Mouse (Mus musculus): ENCODE measurements around the gene Ehd1. TPM values are rescaled to one million over a fixed set of nuclear protein-coding genes. Genes with fewer than 3 reads are reported as not detected.

Gene Ehd1
- polyA plus RNA-seq, 1 experiment from 2014 or later, result 72.6 TPM

DNA sequence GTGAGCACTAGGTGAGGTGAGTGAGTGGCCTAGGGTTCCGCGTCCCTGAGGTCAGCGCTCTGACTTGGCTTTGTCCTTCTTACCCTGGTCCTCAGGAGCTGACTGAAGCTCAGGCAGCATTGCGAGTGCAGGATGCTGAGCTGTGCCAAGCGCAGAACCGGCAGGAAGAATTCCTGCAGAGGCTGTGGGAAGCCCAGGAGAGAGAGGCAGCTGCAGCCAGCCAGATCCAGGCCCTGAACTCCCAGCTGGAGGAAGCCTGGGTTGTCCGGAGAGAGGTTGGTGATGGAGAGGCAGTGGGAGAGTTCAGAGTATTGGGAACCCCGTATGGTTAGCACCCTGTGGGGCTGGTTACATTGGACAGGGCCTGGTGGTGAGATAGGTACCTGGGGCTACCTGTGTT lies 37.3 kb downstream of the Ehd1 start:
- no peak overlapping the region for H3K4me2 ChIP-seq (ENCODE audit: low read depth, low read length, severe bottlenecking)
- no peak overlapping the region for H3K9ac ChIP-seq (ENCODE audit: low read length)
- H3K36me3 ChIP-seq (ENCODE audit: control insufficient read depth, insufficient read depth, low read length), result no peaks in the 10 kb centered on the region
- no peak for ATAC-seq (replicated peaks; ENCODE audit: low FRiP score)
- WGBS, result 85% methylated on average over 8 of the region's 8 CpGs
- H3K27ac ChIP-seq (ENCODE audit: low read depth, low read length), result no peak overlapping the region
- no peak for DNase-seq (ENCODE audit: low spot score)
- H3K4me1 ChIP-seq (replicated peaks; ENCODE audit: control insufficient read depth, insufficient read depth, low read length), result no peaks in the 10 kb centered on the region
- H3K4me3 ChIP-seq (ENCODE audit: low read depth, low read length), result no peak overlapping the region
- H3K27me3 ChIP-seq (ENCODE audit: control insufficient read depth, insufficient read depth, low read length), result no peaks in the 10 kb centered on the region
- H3K9me3 ChIP-seq (ENCODE audit: control insufficient read depth, low read length), result no peaks in the 10 kb centered on the region

DNA sequence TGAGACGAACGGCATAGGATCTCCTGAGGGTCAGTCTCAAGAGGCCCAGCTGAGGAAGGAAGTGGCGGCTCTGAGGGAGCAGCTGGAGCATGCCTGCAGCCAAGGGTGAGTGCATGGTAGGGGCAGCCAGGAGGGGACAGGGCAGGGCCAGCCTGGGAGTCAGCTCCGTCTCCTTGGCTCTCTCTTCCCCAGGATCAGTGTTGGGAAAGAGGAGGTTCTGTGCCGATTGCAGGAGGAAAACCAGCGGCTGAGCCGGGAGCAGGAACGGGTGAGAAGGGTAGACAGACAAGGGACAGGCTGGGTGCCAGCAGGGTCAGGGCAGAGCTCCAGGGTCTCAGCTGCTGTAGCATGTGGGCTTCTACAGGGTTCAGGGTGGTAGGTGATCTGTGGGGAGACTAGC lies 38.0 kb downstream of the Ehd1 start:
- no peaks in the 10 kb centered on the region for H3K36me3 ChIP-seq (ENCODE audit: control insufficient read depth, insufficient read depth, low read length)
- no peak overlapping the region for H3K27ac ChIP-seq (ENCODE audit: low read depth, low read length)
- H3K4me3 ChIP-seq (ENCODE audit: low read depth, low read length), result no peak overlapping the region
- no peak for ATAC-seq (replicated peaks; ENCODE audit: low FRiP score)
- H3K4me1 ChIP-seq (replicated peaks; ENCODE audit: control insufficient read depth, insufficient read depth, low read length), result no peaks in the 10 kb centered on the region
- no peak for DNase-seq (ENCODE audit: low spot score)
- 87% methylated on average over 8 of the region's 8 CpGs for WGBS
- H3K9ac ChIP-seq (ENCODE audit: low read length), result no peak overlapping the region
- H3K9me3 ChIP-seq (ENCODE audit: control insufficient read depth, low read length), result no peaks in the 10 kb centered on the region
- no peak overlapping the region for H3K4me2 ChIP-seq (ENCODE audit: low read depth, low read length, severe bottlenecking)
- no peaks in the 10 kb centered on the region for H3K27me3 ChIP-seq (ENCODE audit: control insufficient read depth, insufficient read depth, low read length)

DNA sequence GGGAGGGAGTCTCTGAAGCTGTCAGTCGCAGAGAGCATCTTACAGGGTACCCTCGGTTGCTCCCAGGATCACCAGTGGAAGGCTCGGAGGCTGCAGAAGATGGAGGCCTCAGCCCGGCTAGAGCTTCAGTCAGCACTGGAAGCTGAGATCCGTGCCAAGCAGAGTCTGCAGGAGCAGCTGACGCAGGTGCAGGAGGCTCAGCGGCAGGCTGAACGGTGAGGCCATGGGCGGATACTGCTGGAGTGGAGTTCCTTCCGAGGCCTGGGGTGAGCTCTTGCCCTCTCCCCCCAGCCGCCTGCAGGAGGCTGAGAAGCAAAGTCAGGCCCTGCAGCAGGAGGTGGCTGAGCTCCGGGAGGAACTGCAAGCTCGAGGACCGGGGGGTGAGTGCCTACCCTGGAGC lies 39.0 kb downstream of the Ehd1 start:
- H3K4me1 ChIP-seq (replicated peaks; ENCODE audit: control insufficient read depth, insufficient read depth, low read length), result no peaks in the 10 kb centered on the region
- no peaks in the 10 kb centered on the region for H3K36me3 ChIP-seq (ENCODE audit: control insufficient read depth, insufficient read depth, low read length)
- DNase-seq (ENCODE audit: low spot score) (no peak), ATAC-seq (replicated peaks; ENCODE audit: low FRiP score) (no peak)
- H3K4me2 ChIP-seq (ENCODE audit: low read depth, low read length, severe bottlenecking), result no peak overlapping the region
- no peak overlapping the region for H3K9ac ChIP-seq (ENCODE audit: low read length)
- WGBS, result 77% methylated on average over 14 of the region's 14 CpGs
- no peaks in the 10 kb centered on the region for H3K27me3 ChIP-seq (ENCODE audit: control insufficient read depth, insufficient read depth, low read length)
- no peak overlapping the region for H3K4me3 ChIP-seq (ENCODE audit: low read depth, low read length)
- H3K27ac ChIP-seq (ENCODE audit: low read depth, low read length), result no peak overlapping the region
- no peaks in the 10 kb centered on the region for H3K9me3 ChIP-seq (ENCODE audit: control insufficient read depth, low read length)

DNA sequence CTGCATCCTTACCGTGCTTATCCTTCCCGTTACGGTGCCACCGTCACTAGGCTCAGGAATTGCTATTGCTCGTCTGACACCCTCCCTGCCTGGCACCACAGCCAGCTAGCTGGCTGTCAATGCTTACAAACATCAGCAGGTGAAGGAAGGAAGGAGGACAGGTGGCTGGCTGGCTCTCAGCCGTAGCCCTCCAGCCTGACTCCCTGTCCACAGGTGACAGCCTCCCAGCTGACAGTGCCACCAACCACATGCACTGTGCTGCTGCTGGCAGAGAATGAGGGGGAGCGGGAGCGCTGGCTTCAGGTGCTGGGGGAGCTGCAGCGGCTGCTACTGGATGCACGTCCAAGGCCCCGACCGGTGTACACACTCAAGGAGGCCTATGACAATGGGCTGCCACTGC lies 41.6 kb downstream of the Ehd1 start:
- H3K4me2 ChIP-seq (ENCODE audit: low read depth, low read length, severe bottlenecking), result no peak overlapping the region
- H3K4me1 ChIP-seq (replicated peaks; ENCODE audit: control insufficient read depth, insufficient read depth, low read length), result no peaks in the 10 kb centered on the region
- no peaks in the 10 kb centered on the region for H3K36me3 ChIP-seq (ENCODE audit: control insufficient read depth, insufficient read depth, low read length)
- WGBS, result 92% methylated on average over 12 of the region's 12 CpGs
- H3K9ac ChIP-seq (ENCODE audit: low read length), result no peak overlapping the region
- no peak overlapping the region for H3K4me3 ChIP-seq (ENCODE audit: low read depth, low read length)
- ATAC-seq (replicated peaks; ENCODE audit: low FRiP score) (no peak), DNase-seq (ENCODE audit: low spot score) (no peak)
- H3K27me3 ChIP-seq (ENCODE audit: control insufficient read depth, insufficient read depth, low read length), result no peaks in the 10 kb centered on the region
- H3K9me3 ChIP-seq (ENCODE audit: control insufficient read depth, low read length), result no peaks in the 10 kb centered on the region
- no peak overlapping the region for H3K27ac ChIP-seq (ENCODE audit: low read depth, low read length)

DNA sequence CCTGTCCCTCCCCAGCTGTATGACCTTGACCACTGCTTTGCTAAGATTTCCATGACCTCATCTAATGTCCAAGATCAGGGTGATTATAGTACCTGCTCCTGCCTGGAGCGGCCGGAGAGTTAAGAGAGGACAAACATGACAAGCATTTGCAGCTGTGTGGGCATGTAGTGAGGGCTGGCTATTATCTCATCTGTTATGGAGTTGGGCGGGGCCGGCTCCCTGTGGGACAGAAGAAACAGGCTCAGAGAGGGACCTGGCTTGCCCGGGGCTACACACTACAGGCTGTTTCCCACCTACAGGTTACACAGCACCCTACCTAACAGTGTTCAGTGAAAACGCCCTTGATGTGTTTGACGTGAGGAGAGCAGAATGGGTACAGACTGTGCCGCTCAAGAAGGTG lies 44.8 kb downstream of the Ehd1 start:
- Histone ChIP-seq H3K9ac (ENCODE audit: low read length) (no peak overlapping the region), H3K4me3 (ENCODE audit: low read depth, low read length) (no peak overlapping the region), H3K9me3 (ENCODE audit: control insufficient read depth, low read length) (no peaks in the 10 kb centered on the region), H3K27me3 (ENCODE audit: control insufficient read depth, insufficient read depth, low read length) (no peaks in the 10 kb centered on the region), H3K27ac (ENCODE audit: low read depth, low read length) (no peak overlapping the region), H3K4me1 (replicated peaks; ENCODE audit: control insufficient read depth, insufficient read depth, low read length) (no peaks in the 10 kb centered on the region), H3K4me2 (ENCODE audit: low read depth, low read length, severe bottlenecking) (no peak overlapping the region), H3K36me3 (ENCODE audit: control insufficient read depth, insufficient read depth, low read length) (no peaks in the 10 kb centered on the region)
- 88% methylated on average over 8 of the region's 8 CpGs for WGBS
- ATAC-seq (replicated peaks; ENCODE audit: low FRiP score), result no peak
- no peak for DNase-seq (ENCODE audit: low spot score)

DNA sequence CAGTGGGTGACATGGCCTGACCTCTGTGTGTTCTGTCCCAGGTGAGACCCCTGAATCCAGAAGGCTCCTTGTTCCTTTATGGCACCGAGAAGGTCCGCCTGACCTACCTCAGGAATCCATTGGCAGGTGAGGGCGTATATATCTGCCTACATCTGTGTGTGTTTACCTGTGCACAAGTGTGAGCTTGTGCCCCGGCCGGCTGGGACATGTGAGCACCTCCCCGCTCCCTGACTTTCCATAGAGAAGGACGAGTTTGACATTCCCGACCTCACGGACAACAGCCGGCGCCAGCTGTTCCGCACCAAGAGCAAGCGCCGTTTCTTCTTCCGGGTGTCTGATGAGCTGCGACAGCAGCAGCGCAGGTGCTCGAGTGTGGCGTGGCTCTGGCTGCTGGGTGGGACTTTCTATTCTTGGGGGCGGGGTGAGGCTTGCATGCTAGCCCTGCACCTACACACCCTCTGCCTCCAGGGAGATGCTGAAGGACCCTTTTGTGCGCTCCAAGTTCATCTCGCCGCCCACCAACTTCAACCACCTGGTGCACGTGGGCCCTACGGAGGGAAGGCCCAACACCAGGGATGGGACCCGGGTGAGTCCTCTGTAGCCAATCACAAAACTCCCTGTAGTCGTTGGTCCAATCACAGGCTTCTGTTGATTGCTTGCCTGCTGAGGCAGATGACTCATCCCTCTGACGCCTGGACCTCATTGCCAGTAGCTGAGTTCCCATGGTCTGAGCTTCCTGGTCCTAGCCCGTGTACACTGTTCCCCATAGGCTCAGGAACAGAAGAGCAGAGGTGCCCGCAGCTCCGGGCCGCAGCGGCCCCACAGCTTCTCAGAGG lies 45.5 kb downstream of the Ehd1 start:
- Histone ChIP-seq H3K27ac (ENCODE audit: low read depth, low read length) (no peak overlapping the region), H3K9ac (ENCODE audit: low read length) (no peak overlapping the region), H3K4me3 (ENCODE audit: low read depth, low read length) (no peak overlapping the region), H3K4me2 (ENCODE audit: low read depth, low read length, severe bottlenecking) (no peak overlapping the region), H3K9me3 (ENCODE audit: control insufficient read depth, low read length) (no peaks in the 10 kb centered on the region), H3K36me3 (ENCODE audit: control insufficient read depth, insufficient read depth, low read length) (no peaks in the 10 kb centered on the region), H3K27me3 (ENCODE audit: control insufficient read depth, insufficient read depth, low read length) (no peaks in the 10 kb centered on the region), H3K4me1 (replicated peaks; ENCODE audit: control insufficient read depth, insufficient read depth, low read length) (no peaks in the 10 kb centered on the region)
- no peak for DNase-seq (ENCODE audit: low spot score)
- WGBS, result 90% methylated on average over 33 of the region's 33 CpGs
- no peak for ATAC-seq (replicated peaks; ENCODE audit: low FRiP score)

DNA sequence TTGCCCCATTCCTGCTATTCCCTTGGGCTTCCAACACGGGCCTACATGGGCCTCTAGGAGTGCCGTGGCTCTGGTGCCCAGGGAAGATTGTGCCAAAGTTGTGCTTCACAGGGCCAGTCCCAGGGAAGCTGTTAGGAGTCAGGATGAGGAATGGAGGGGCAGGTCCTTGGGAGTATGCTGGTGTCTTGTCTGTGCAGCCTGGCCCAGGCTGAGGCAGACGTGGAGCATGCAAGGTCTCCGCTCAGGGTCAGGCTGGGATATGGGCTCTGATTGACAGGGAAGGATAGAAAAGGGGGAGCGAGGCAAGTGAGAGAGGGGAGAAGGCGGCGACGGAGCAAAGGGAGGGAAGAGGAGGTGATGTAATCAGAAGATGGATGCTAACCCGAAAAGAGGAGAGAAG lies 48.2 kb downstream of the Ehd1 start:
- Histone ChIP-seq H3K4me2 (ENCODE audit: low read depth, low read length, severe bottlenecking) (no peak overlapping the region), H3K4me3 (ENCODE audit: low read depth, low read length) (no peak overlapping the region), H3K4me1 (replicated peaks; ENCODE audit: control insufficient read depth, insufficient read depth, low read length) (no peaks in the 10 kb centered on the region), H3K9me3 (ENCODE audit: control insufficient read depth, low read length) (no peaks in the 10 kb centered on the region), H3K27me3 (ENCODE audit: control insufficient read depth, insufficient read depth, low read length) (no peaks in the 10 kb centered on the region), H3K36me3 (ENCODE audit: control insufficient read depth, insufficient read depth, low read length) (no peaks in the 10 kb centered on the region), H3K27ac (ENCODE audit: low read depth, low read length) (no peak overlapping the region), H3K9ac (ENCODE audit: low read length) (no peak overlapping the region)
- ATAC-seq (replicated peaks; ENCODE audit: low FRiP score) (no peak), DNase-seq (ENCODE audit: low spot score) (no peak)
- WGBS, result 86% methylated on average over 9 of the region's 9 CpGs

DNA sequence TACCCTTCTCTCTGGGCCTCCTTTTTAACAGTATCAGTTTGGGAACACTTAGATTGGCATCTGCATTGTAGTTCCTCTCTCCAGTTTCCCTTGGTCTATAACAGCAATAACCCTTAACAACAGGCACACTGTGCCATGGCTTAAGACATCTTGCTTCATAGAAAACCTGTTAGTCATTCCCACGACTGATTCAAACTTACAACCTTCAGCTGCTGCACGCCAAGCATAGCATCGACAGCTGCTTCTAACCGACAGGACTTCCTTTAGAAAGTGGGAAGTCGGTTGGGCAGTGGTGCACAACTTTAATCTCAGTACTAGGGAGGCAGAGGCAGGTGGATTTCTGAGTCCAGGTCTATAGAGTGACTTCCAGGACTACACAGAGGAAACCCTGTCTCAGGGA lies 54.7 kb downstream of the Ehd1 start:
- Histone ChIP-seq H3K9me3 (ENCODE audit: control insufficient read depth, low read length) (no peaks in the 10 kb centered on the region), H3K9ac (ENCODE audit: low read length) (no peak overlapping the region), H3K27me3 (ENCODE audit: control insufficient read depth, insufficient read depth, low read length) (no peaks in the 10 kb centered on the region), H3K27ac (ENCODE audit: low read depth, low read length) (no peak overlapping the region), H3K4me2 (ENCODE audit: low read depth, low read length, severe bottlenecking) (no peak overlapping the region), H3K4me3 (ENCODE audit: low read depth, low read length) (no peak overlapping the region), H3K36me3 (ENCODE audit: control insufficient read depth, insufficient read depth, low read length) (no peaks in the 10 kb centered on the region), H3K4me1 (replicated peaks; ENCODE audit: control insufficient read depth, insufficient read depth, low read length) (peaks cover 7% of the 10 kb centered on the region; the same call in 1 of the 2 replicates)
- ATAC-seq (replicated peaks; ENCODE audit: low FRiP score), result no peak
- no peak for DNase-seq (ENCODE audit: low spot score)
- 76% methylated on average over 5 of the region's 5 CpGs for WGBS

All from forebrain, embryonic 11.5 days (tissue).